Mouse (Mus musculus) megakaryocyte-erythroid progenitor cell, adult 5-6 weeks (primary cell): ENCODE measurements around the gene Sfi1. TPM values are rescaled to one million over a fixed set of nuclear protein-coding genes. Genes with fewer than 3 reads are reported as not detected.
A peak's percentile ranks its signal among the peaks of the same experiment; 100 is the strongest.
"Not testable (repeated sequence)": the region's sequence is repeated elsewhere in the genome, so short reads cannot be mapped to it uniquely, and the experiment has no call there.

Source experiments
- ATAC-seq: replicated peaks from 2 replicates; pipeline ENCODE4 v1.8.0; 2016; ENCODE audit warnings: mild to moderate bottlenecking, inconsistent platforms; ENCODE audit not compliant: severe bottlenecking, poor library complexity, low FRiP score, low TSS enrichment
- total RNA-seq, 2 experiments: library from RNA; stranded (forward) in 1 of 2; stranded (reverse) in 1 of 2; fragments of 200-1000, 215-1000 nt in 1 of 2; fragments of >200 nt in 1 of 2; fragmentation: Nextera tagmentation in 1 of 2; gene quantifications; 2 replicates each; pipeline ENCODE4 v1.2.3; 2014 to 2017

Gene Sfi1
- total RNA-seq (2014; fragmentation: Nextera tagmentation) (28.6 and 31.4 TPM in 2 replicates), total RNA-seq (2017) (6.8 and 13.5 TPM in 2 replicates)

GRCm38 (mm10) chr11:3193363-3193762, at the start of gene Sfi1:
TSS of gene Sfi1 (minus strand) at chr11:3193463.
- no peak for ATAC-seq

GRCm38 (mm10) chr11:3242395-3242794, 49.1 kb upstream of the Sfi1 start:
- no peak for ATAC-seq

DNA sequence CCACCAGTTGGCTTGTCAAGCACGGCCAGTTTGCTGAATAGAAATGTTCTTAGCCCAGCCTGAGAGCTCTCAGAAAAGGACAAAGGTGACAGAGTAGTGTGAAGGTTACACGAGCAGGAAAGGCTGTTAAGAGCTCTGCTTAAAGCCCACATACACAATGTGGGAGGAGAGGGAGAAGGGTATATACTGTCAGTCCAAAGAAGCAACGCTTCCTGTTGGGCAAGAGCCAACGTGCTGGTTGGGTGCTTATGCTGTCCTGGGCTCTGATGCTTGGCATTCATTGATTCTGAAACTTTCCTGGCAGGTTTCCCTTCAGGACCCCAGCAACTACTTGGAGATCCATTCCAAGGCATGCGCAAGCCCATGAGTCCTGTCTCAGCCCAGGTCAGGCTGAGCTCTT, 42.0 kb upstream of the Sfi1 start:
- no peak for ATAC-seq

GRCm38 (mm10) chr11:3233704-3234103, 40.4 kb upstream of the Sfi1 start:
- no peak for ATAC-seq

DNA sequence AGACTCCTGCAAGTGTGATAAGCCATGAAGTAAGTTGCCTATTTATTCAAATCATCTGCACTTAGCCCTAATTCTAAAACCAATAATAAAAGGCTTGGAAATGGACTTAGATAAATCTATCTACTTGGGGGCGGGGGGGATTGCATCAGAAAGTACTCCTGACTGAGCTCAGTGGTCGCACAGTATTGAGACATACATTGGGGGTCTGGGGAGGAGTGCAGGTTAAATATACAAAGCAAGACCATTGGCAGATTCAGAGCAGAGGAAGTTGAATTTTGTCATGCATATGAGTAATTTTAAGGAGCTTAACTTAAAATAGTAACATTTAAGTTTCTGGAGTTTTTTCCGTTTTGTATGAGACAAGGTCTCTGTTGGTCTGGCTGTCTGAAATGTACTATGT, 39.0 kb upstream of the Sfi1 start:
- no peak for ATAC-seq

DNA sequence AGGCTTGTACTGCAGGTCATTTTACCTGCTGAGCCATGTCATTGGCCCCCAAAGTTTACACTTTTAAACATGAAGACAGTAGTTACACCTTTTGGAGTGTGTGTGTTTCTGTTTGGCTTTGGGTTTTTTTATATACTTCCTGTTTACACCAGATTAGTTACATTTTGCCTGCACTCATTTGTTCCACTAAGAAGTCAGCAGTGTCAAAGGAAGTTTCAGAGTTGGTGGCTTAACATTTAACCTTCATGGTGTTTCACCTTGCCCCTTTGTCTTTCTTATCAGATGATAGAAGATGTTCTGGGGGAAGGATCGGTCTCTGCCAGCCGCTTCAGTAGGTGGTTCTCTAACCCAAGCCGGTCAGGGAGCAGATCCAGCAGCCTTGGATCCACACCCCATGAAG, 33.9 kb upstream of the Sfi1 start:
- ATAC-seq, result no peak

DNA sequence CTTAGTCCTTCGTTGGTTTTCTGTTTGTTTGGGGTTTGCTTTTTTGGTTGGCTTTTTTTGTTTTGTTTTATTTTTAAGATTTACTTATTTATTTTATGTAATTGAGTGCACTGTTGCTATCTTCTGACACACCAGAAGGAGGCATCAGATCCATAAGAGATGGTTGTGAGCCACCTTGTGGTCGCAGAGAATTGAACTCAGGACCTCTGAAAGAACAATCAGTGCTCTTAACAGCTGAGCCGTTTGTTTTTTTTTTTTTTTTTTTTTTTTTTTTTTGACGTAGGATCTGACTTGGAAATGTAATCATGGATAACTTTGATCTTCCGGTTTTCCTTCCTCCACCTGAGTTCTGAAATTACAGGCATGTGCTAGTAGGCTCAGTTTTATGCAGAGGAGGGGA, 29.8 kb upstream of the Sfi1 start:
- ATAC-seq, result no peak

DNA sequence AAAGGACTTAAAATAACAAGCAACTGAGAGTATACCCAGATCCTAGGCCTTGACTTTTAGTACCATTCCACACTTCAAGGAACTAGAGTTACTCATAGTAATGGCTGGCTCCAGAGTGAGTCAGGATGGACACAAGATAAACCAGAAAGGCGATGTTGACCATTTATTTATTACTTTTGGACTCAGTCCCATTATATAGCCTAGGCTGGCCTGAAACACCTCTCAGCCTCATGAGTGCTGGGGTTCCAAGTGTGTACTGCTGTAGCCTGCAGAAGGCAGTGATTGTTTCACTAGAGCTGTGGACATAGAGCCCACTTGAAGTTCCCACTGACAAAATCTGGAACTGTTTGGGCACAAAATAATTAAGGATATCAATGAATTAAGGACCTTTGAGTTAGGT, 19.3 kb upstream of the Sfi1 start:
- ATAC-seq, result no peak

GRCm38 (mm10) chr11:3206783-3207182, 13.5 kb upstream of the Sfi1 start:
- ATAC-seq, result no peak

DNA sequence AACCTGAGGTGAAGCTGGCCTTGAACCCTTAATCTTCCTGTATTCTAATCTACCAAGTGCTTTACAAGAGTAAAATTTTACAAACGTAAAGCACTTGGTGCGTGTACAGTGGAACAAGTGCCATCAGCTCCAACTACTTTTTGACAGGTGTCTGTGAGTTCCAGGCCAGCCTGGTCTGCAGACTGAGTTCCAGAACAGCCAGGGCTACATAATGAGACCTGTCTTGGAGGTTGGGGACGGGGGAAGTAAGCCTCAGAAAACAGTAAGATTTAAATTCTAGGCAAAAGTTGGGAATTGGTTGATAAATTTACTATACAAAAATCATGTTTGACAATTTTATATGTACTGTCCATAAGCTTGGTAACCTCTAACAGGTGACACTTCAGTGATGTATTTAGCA, 11.9 kb upstream of the Sfi1 start:
- ATAC-seq, result no peak

- peak; percentile 35; the same call in 1 of the 2 replicates for ATAC-seq
Observed at GRCm38 (mm10) chr11:3203771-3204170, 10.5 kb upstream of the Sfi1 start.

GRCm38 (mm10) chr11:3202781-3203441, 9.6 kb upstream of the Sfi1 start:
- ATAC-seq, result 0 out of 2 replicates have a peak, but pooled peaks have one; percentile 9

- ATAC-seq, result peak; percentile 37
Observed at GRCm38 (mm10) chr11:3202231-3202701, 9.0 kb upstream of the Sfi1 start, which contains the start of gene Eif4enif1. TSS of gene Eif4enif1 (plus strand) at chr11:3202392.

GRCm38 (mm10) chr11:3201326-3202230, 8.3 kb upstream of the Sfi1 start:
- peak; percentile 38 for ATAC-seq

DNA sequence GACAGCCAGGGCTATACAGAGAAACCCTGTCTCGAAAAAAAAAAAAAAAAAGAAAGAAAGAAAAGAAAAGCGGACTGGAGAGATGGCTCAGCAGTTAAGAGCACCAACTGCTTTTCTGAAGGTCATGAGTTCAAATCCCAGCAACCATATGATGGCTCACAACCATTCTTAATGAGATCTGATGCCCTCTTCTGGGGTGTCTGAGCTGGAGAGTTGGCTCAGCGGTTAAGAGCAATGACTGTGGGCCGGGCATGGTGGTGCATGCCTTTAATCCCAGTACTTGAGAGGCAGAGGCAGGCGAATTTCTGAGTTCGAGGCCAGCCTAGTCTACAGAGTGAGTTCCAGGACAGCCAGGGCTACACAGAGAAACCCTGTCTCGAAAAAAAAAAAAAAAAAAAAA, 7.4 kb upstream of the Sfi1 start:
- not testable (repeated sequence) for ATAC-seq

- ATAC-seq, result not testable (repeated sequence)
Observed at GRCm38 (mm10) chr11:3182707-3183106, 10.6 kb downstream of the Sfi1 start.

DNA sequence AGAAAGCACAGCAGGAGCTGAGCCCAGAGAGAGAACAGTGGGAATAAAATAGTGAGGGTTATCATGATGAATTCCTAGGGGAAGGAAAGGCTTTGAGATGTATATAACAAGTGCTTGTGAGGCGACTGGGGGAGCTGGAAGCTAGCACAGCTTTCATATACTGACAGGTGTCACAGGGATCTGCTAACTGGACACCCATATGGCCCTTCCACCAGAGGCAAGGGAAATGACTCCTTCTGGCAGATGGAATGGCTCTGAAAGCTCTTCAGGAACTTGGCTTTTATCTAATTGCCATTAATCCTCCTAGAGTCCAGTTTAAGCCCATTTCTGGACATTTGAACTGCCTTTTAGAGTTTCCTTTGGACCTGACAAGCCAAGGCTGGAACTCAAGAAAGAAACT, 11.3 kb downstream of the Sfi1 start:
- ATAC-seq, result not testable (repeated sequence)

- peak; percentile 4; the same call in 1 of the 2 replicates for ATAC-seq
Observed at GRCm38 (mm10) chr11:3181250-3181649, 12.0 kb downstream of the Sfi1 start.

DNA sequence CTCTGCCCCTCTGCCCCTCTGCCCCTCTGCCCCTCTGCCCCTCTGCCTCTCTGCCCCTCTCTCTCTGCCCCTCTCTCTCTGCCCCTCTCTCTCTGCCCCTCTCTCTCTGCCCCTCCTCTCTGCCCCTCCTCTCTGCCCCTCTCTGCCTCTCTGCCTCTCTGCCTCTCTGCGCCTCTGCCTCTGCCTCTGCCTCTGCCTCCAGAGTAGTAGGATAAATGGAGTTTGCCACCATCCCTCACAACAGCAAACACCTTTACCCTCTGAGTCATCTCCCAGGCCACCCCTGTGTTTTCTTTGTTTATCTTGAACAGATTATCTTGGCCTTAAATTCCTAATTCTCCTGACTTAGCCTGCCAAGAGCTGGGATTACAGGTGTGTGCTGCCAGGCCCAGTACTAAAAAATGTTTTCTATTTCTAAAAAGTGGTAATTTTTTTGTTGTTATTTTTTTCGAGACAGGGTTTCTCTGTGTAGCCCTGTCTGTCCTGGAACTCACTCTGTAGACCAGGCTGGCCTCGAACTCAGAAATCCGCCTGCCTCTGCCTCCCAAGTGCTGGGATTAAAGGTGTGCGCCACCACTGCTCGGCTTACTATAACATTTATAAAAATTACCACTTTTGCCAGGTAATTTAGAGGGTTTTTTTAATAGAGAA, 12.6 kb downstream of the Sfi1 start:
- ATAC-seq, result not testable (repeated sequence)

DNA sequence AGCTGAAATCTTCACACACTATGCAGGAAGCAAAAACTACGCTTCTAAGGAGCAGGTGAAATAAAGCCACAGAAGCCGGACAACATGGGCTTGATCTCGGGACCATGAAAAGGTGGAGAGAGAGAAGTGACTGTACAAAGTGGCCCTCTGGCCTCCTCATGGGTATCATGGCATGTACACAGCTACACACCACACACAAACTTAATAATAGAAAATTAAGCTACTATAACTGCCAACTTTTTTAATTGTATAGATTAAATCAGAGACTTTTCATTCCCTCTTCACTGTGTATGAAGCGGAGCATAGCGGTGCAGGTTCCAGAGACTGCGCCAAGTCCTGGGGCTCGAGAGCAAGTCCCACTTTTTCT, 13.6 kb downstream of the Sfi1 start:
- ATAC-seq, result not testable (repeated sequence)
